Mouse (Mus musculus) heart, embryonic 11.5 days (tissue): Measurements from ENCODE around the gene Syt2. TPM values are rescaled to one million over a fixed set of nuclear protein-coding genes. Genes with fewer than 3 reads are reported as not detected.

Experiments
- ATAC-seq: fragments of 200-750 bp; cut with Nextera tagmentation; replicated peaks from 2 replicates; pipeline ENCODE4 v1.8.0; 2017; ENCODE audit warnings: moderate library complexity; ENCODE audit not compliant: insufficient number of reproducible peaks, low FRiP score, low TSS enrichment
- H3K27ac ChIP-seq: fragments of 300-500 bp; sonication (generic); 2 replicates; pipeline ENCODE4 v1.5.1; 2014; ENCODE audit warnings: mild to moderate bottlenecking, low read depth, low read length
- H3K27me3 ChIP-seq: fragments of 300-500 bp; sonication (generic); 2 replicates; pipeline ENCODE4 v1.6.1; 2014; ENCODE audit warnings: mild to moderate bottlenecking, low read length, mixed read lengths; ENCODE audit not compliant: control insufficient read depth, insufficient read depth
- H3K36me3 ChIP-seq: fragments of 300-500 bp; sonication (generic); 2 replicates; pipeline ENCODE4 v1.6.1; 2014; ENCODE audit warnings: mild to moderate bottlenecking, low read length, moderate library complexity, mixed read lengths; ENCODE audit not compliant: control insufficient read depth, insufficient read depth
- H3K4me1 ChIP-seq: fragments of 300-500 bp; sonication (generic); 2 replicates; pipeline ENCODE4 v1.6.1; 2014; ENCODE audit warnings: low read length; ENCODE audit not compliant: control insufficient read depth, insufficient read depth
- H3K4me2 ChIP-seq: fragments of 300-500 bp; sonication (generic); 2 replicates; pipeline ENCODE4 v1.6.1; 2014; ENCODE audit warnings: mild to moderate bottlenecking, moderate library complexity
- H3K4me3 ChIP-seq: fragments of 300-500 bp; sonication (generic); 2 replicates; pipeline ENCODE4 v1.5.1; 2014; ENCODE audit warnings: low read depth, low read length
- H3K9ac ChIP-seq: fragments of 300-500 bp; sonication (generic); 2 replicates; pipeline ENCODE4 v1.6.1; 2014; ENCODE audit warnings: mild to moderate bottlenecking, low read depth, low read length, moderate library complexity
- H3K9me3 ChIP-seq: fragments of 300-500 bp; sonication (generic); replicated peaks from 2 replicates; pipeline ENCODE4 v1.6.1; 2016; ENCODE audit warnings: low read length; ENCODE audit not compliant: control insufficient read depth
- WGBS: fragments of 180-500 bp; shearing (Covaris S2); extraction: QIAGEN DNeasy Blood & Tissue Kit; methylation state at CpG from one replicate; pipeline ENCODE4 v1.1.7; 2014; ENCODE audit not compliant: insufficient replicate concordance; 5-methylcytosine and 5-hydroxymethylcytosine counted together
- polyA plus RNA-seq: library from polyadenylated mRNA; unstranded; fragments of >200 nt; fragmentation: Nextera tagmentation; extraction: Ambion mirVana; gene quantifications from 2 replicates; pipeline ENCODE4 v1.2.1, GENCODE M21; 2014

The Syt2 gene
- polyA plus RNA-seq, 1 experiment from 2014 or later = 0.79 TPM

DNA sequence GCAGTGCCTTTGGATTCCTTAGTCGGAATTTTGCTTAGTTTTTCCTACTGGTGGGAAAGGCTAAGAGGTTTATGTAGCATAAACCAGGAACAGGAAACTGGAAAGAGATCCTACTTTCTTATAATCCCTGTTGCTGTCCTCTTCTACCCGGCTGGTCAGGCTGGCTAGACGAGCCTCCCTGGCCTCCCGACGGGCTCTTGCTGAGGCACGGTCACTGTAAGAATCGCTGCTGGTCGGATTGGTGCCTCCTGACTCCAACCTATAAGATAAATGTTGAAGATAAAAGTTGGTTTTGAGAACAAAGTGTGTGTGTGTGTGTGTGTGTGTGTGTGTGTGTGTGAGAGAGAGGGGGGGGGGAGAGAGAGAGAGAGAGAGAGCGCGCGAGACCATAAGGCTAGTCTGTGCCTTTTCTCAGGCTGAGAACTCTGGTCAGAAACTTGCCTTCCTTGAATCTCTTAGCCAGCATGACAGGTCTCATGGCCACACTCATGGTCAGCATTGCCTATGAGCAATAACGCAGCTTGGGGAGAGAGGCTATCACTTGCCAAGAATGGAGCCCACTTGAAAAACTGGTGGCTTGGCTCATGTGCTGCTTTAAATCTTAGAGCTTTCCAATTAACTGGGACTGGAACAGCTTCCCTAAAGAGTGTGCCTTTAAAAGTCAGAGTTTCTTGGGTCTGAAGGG is 130.9 kb downstream of the Syt2 start:
- 79% methylated on average over 12 of the region's 12 CpGs for WGBS
- H3K9me3 ChIP-seq = no peaks in the 10 kb centered on the region
- H3K4me3 ChIP-seq = no peak overlapping the region
- no peak for ATAC-seq
- H3K36me3 ChIP-seq = peaks cover 4% of the 10 kb centered on the region; the same call in 1 of the 2 replicates
- H3K27me3 ChIP-seq = no peaks in the 10 kb centered on the region
- H3K27ac ChIP-seq = peak overlapping the region; percentile 73
- peaks cover 14% of the 10 kb centered on the region for H3K4me1 ChIP-seq
- H3K4me2 ChIP-seq = no peak overlapping the region
- H3K9ac ChIP-seq = no peak overlapping the region

DNA sequence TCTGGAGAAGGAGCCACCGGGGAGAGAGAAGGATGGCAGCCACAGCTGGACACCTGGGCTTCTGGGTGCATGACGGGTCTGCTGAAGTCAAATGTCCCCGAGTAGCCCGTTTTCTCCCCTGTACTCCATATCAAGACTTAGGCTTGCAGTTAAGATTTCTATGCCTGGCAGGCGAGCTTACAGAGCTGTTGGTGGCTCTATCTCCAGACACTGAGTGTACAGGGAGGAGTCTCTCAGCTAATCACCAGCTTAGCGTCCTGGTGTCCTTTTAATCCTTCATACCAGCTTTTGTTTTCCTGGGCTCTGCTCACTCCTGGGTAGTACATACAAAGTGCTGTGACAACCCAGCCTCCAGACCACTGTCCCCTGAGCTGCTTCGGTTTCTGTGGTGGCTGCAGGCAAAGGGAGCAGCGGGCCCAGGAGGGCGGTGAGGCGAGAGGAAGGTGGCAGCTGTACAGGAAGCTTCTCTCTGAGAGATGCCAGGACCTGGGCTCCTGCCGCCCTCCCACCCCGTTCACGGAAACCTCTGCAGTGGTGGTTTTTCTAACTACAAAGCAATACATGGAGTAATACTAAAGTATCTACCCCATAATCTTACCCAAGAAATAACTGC is 131.6 kb downstream of the Syt2 start:
- H3K9ac ChIP-seq = no peak overlapping the region
- no peak overlapping the region; the same call in 1 of the 2 replicates for H3K4me2 ChIP-seq
- H3K9me3 ChIP-seq = no peaks in the 10 kb centered on the region
- no peaks in the 10 kb centered on the region for H3K27me3 ChIP-seq
- ATAC-seq = no peak
- no peak overlapping the region for H3K4me3 ChIP-seq
- H3K4me1 ChIP-seq = peaks cover 14% of the 10 kb centered on the region
- H3K36me3 ChIP-seq = peaks cover 4% of the 10 kb centered on the region; the same call in 1 of the 2 replicates
- WGBS = 49% methylated on average over 13 of the region's 13 CpGs
- peak overlapping the region; percentile 73 for H3K27ac ChIP-seq

DNA sequence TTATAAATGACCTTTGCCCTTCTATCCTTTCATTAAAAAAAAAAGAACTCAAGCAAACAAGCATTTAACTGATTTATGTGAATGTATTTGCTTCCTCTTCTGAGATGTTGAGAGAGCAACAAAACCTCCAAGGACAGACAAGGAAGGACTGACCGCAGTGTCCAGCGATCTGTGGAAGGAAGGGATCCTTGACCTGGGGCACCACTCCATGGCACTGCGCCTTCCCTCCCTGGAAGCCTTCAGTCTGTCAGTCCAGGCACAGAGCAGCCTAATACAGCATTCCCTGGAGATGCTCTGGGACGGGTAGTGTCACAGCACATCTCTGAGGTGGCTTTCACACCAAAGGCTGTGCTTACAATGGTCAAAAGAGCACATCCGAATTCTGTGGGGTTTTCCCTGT is 136.3 kb downstream of the Syt2 start:
- Histone ChIP-seq H3K27ac (no peak overlapping the region), H3K4me3 (no peak overlapping the region), H3K4me1 (peaks cover 30% of the 10 kb centered on the region), H3K9ac (no peak overlapping the region), H3K9me3 (no peaks in the 10 kb centered on the region), H3K27me3 (no peaks in the 10 kb centered on the region), H3K36me3 (no peaks in the 10 kb centered on the region), H3K4me2 (no peak overlapping the region)
- no peak for ATAC-seq
- WGBS = 86% methylated on average over 5 of the region's 5 CpGs

DNA sequence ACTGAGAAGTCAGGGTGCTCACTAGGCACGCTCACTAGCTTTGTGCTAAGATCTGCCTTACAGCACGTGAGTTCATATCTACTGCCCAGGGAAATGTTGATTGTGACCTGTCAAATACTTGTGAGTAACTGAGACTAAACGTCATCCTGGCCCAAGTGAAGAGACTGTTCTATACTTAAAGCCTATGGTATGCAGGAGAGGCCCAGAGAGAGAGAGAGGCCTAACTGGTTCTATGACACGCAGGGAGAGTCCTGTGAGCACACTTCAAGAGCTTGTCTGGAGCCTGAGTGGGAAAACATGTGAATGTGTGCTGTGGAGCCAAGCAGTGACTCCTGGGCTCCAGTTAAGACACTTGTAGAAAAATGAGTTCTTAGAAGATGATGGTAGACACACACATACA is 137.5 kb downstream of the Syt2 start:
- 38% methylated on average over 4 of the region's 4 CpGs for WGBS
- H3K9me3 ChIP-seq = no peaks in the 10 kb centered on the region
- no peaks in the 10 kb centered on the region for H3K27me3 ChIP-seq
- no peak overlapping the region; the same call in 1 of the 2 replicates for H3K4me2 ChIP-seq
- H3K4me3 ChIP-seq = no peak overlapping the region
- no peak overlapping the region; the same call in 1 of the 2 replicates for H3K9ac ChIP-seq
- 0 out of 2 replicates have a peak, but pooled peaks have one; percentile 35 for ATAC-seq
- H3K36me3 ChIP-seq = no peaks in the 10 kb centered on the region
- peak overlapping the region; percentile 76 for H3K27ac ChIP-seq
- H3K4me1 ChIP-seq = peaks cover 28% of the 10 kb centered on the region

DNA sequence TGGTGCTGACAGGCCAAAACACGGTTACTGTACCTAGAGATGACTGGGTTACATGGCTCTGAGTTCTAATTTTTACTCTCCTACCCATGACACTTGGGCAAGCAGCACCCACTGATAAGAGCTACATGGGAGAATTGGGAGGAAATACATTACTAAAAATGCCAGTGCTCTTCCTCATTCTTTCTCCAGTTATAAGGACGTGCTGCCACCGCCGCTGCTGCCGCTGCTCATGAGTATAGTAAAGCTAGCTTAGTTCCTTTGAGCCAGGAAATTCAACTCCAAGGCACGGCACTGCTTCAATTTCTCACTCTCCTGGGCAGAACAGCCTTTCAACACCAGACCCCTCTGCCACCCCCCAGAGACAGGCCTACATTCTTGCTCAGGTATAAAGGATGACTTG is 138.0 kb downstream of the Syt2 start:
- Histone ChIP-seq H3K9ac (no peak overlapping the region; the same call in 1 of the 2 replicates), H3K4me1 (peaks cover 28% of the 10 kb centered on the region), H3K36me3 (no peaks in the 10 kb centered on the region), H3K4me2 (no peak overlapping the region), H3K4me3 (no peak overlapping the region), H3K27ac (peak overlapping the region; percentile 76), H3K27me3 (no peaks in the 10 kb centered on the region), H3K9me3 (no peaks in the 10 kb centered on the region)
- ATAC-seq = no peak
- WGBS = 70% methylated on average over 6 of the region's 6 CpGs

DNA sequence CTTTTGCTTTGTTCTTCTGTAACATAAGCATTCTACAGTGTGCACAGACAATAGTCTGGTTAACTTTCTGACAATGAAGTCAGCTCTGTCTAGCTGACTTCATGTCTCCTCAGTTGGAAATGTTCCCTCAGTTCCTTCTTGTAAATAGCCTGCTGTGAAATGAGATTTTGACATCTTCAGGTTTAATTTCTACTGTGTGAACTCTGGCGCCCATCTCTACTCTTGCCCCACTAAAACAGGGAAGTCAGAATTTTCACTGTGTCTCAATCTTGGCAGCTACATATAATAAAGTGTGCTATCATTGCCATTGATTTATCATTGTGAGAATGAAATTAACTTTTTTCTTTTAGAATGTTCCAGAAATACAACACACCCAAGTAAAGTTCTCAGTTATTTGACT is 138.4 kb downstream of the Syt2 start:
- no peaks in the 10 kb centered on the region for H3K36me3 ChIP-seq
- no peak overlapping the region for H3K9ac ChIP-seq
- peak overlapping the region; percentile 76 for H3K27ac ChIP-seq
- H3K4me1 ChIP-seq = peaks cover 28% of the 10 kb centered on the region
- H3K27me3 ChIP-seq = no peaks in the 10 kb centered on the region
- H3K4me2 ChIP-seq = no peak overlapping the region
- H3K9me3 ChIP-seq = no peaks in the 10 kb centered on the region
- no peak for ATAC-seq
- H3K4me3 ChIP-seq = no peak overlapping the region
- 78% methylated on average over 1 of the region's 1 CpGs for WGBS

DNA sequence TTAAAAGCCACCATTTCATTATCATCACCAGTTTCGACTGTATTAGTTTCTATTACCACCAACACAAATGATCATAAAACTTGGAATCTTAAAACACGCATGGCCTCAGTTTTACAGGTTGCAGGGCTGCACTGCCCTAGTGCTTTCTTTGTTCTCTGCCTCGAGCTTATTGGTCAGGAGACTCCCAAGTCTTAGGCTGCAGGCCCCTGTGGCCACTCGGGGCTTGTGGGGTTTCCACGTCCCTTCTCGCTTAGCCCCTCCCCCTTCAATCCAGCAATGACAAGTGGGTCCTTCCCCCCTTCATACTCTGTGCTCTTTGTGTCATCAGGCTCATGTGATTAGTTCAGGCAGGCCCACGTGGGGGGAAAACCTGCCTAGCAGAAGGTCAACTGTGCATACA is 141.6 kb downstream of the Syt2 start:
- no peak overlapping the region for H3K27ac ChIP-seq
- WGBS = 59% methylated on average over 7 of the region's 7 CpGs
- no peak for ATAC-seq
- no peaks in the 10 kb centered on the region for H3K36me3 ChIP-seq
- no peak overlapping the region for H3K4me2 ChIP-seq
- no peak overlapping the region for H3K9ac ChIP-seq
- H3K4me1 ChIP-seq = peaks cover 32% of the 10 kb centered on the region
- H3K27me3 ChIP-seq = no peaks in the 10 kb centered on the region
- no peaks in the 10 kb centered on the region for H3K9me3 ChIP-seq
- H3K4me3 ChIP-seq = no peak overlapping the region

DNA sequence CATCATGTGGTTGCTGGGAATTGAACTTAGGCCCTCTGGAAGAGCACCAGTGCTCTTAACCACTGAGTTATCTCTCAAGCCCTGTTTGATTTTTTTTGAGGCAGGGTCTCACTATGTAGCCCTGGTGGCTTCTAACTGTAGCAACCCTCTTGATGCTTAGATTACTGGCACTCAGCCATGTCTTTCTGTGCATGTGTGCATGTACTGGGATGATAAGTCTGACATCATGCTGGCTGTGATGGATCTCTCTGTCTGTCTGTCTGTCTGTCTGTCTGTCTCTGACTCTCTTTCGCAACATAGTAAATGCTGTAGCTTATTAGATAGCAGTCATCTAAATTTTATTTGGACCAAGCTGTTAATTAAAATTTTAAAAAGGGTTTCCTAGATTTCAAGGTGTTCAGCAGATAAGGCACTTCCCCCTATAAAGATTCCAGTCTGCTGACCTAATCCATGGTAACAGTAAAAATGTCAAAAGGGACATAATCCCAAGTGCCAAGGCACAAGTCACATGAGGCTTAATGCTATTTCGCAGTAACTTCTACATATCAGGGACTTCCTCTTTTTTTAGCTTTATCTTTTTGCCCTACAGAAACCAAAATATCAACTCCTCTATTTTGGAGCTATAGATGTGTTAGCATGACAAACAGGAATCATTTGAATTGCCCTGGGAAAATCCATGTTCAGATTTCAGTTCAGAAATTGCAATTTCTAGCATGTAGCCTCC is 144.4 kb downstream of the Syt2 start:
- H3K4me3 ChIP-seq = no peak overlapping the region
- no peak overlapping the region for H3K27ac ChIP-seq
- no peak overlapping the region for H3K9ac ChIP-seq
- H3K27me3 ChIP-seq = no peaks in the 10 kb centered on the region
- H3K4me2 ChIP-seq = no peak overlapping the region
- peaks cover 16% of the 10 kb centered on the region for H3K4me1 ChIP-seq
- no peak for ATAC-seq
- 80% methylated on average over 2 of the region's 2 CpGs for WGBS
- H3K9me3 ChIP-seq = no peaks in the 10 kb centered on the region
- H3K36me3 ChIP-seq = no peaks in the 10 kb centered on the region
